Mouse (Mus musculus): ENCODE data around the gene Ap1s1.

GRCm38 (mm10) chr5:137085021-137085420, 39.1 kb upstream of the Ap1s1 start:
- no peak for TF ChIP-seq CTCF (IDR thresholded peaks at IDR 0.05; ENCODE audit: control insufficient read depth, insufficient read depth, low read length)
- TF ChIP-seq POLR2A (IDR thresholded peaks at IDR 0.05; ENCODE audit: borderline replicate concordance, control insufficient read depth, low read depth, low read length), result no peak
